Mouse (Mus musculus) neural tube, embryonic 12.5 days (tissue): Measurements from ENCODE around the gene Synm. TPM values are rescaled to one million over a fixed set of nuclear protein-coding genes. Genes with fewer than 3 reads are reported as not detected.
A peak's percentile ranks its signal among the peaks of the same experiment; 100 is the strongest.

Experiments
- ATAC-seq: fragments of 200-750 bp; cut with Nextera tagmentation; 2 replicates; pipeline ENCODE4 v1.8.0; 2017; ENCODE audit warnings: low read depth, mild to moderate bottlenecking, moderate TSS enrichment, moderate library complexity; ENCODE audit not compliant: low FRiP score
- H3K27ac ChIP-seq: fragments of 300-500 bp; sonication (generic); 2 replicates; pipeline ENCODE4 v1.5.1; 2016
- H3K27me3 ChIP-seq: fragments of 300-500 bp; sonication (generic); replicated peaks from 2 replicates; pipeline ENCODE4 v1.6.1; 2016; ENCODE audit warnings: mild to moderate bottlenecking
- H3K36me3 ChIP-seq: fragments of 300-500 bp; sonication (generic); 2 replicates; pipeline ENCODE4 v1.6.1; 2016; ENCODE audit warnings: mild to moderate bottlenecking
- H3K4me1 ChIP-seq: fragments of 300-500 bp; sonication (generic); 2 replicates; pipeline ENCODE4 v1.6.1; 2016
- H3K4me2 ChIP-seq: fragments of 300-500 bp; sonication (generic); replicated peaks from 2 replicates; pipeline ENCODE4 v1.6.1; 2016; ENCODE audit warnings: mild to moderate bottlenecking
- H3K4me3 ChIP-seq: fragments of 300-500 bp; sonication (generic); 2 replicates; pipeline ENCODE4 v1.5.1; 2016
- H3K9ac ChIP-seq: fragments of 300-500 bp; sonication (generic); 2 replicates; pipeline ENCODE4 v1.6.1; 2016; ENCODE audit warnings: mild to moderate bottlenecking
- H3K9me3 ChIP-seq: fragments of 300-500 bp; sonication (generic); 2 replicates; pipeline ENCODE4 v1.6.1; 2016; ENCODE audit warnings: mild to moderate bottlenecking
- WGBS: fragments of 180-500 bp; shearing (Covaris S2); methylation state at CpG from one replicate; pipeline ENCODE4 v1.1.7; 2016; 5-methylcytosine and 5-hydroxymethylcytosine counted together
- polyA plus RNA-seq: library from polyadenylated mRNA; unstranded; fragments of >200 nt; fragmentation: Nextera tagmentation; extraction: Ambion mirVana; gene quantifications from 2 replicates; pipeline ENCODE4 v1.2.1, GENCODE M21; 2016

Gene Synm
- 12.0 and 14.7 TPM in 2 replicates for polyA plus RNA-seq

- peaks cover 12% of the 10 kb centered on the region; the same call in 1 of the 2 replicates for H3K4me1 ChIP-seq
- H3K27ac ChIP-seq = no peak within 1 kb of the TSS
- H3K27me3 ChIP-seq = peaks cover 16% of the 10 kb centered on the region
- H3K4me2 ChIP-seq = peak within 1 kb of the TSS; percentile 99
- peak within 1 kb of the TSS; percentile 63 for H3K9ac ChIP-seq
- WGBS = under 1% methylated on average over 37 of the region's 37 CpGs
- H3K4me3 ChIP-seq = peak within 1 kb of the TSS; percentile 63
- H3K9me3 ChIP-seq = no peaks in the 10 kb centered on the region
- ATAC-seq = peak; percentile 91
- H3K36me3 ChIP-seq = no peaks in the 10 kb centered on the region
These were observed at the start of gene Synm for GRCm38 (mm10) chr7:67759629-67759995. Synm (minus strand) TSS chr7:67759742.

GRCm38 (mm10) chr7:67803857-67804215 lies 44.3 kb upstream of the Synm start:
- H3K9me3 ChIP-seq = no peaks in the 10 kb centered on the region
- 22% methylated on average over 13 of the region's 13 CpGs for WGBS
- H3K27ac ChIP-seq = no peak overlapping the region
- peaks cover 4% of the 10 kb centered on the region; the same call in 1 of the 2 replicates for H3K27me3 ChIP-seq
- H3K36me3 ChIP-seq = no peaks in the 10 kb centered on the region
- H3K4me2 ChIP-seq = peak overlapping the region; percentile 71
- peak; percentile 56; the same call in 1 of the 2 replicates for ATAC-seq
- 0 out of 2 replicates have a peak overlapping the region, but pooled peaks have one; percentile 13 for H3K9ac ChIP-seq
- peak overlapping the region; percentile 36 for H3K4me3 ChIP-seq
- H3K4me1 ChIP-seq = no peaks in the 10 kb centered on the region

GRCm38 (mm10) chr7:67803015-67803856 lies 43.7 kb upstream of the Synm start:
- peak overlapping the region; percentile 71 for H3K4me2 ChIP-seq
- no peak overlapping the region for H3K27ac ChIP-seq
- H3K27me3 ChIP-seq = peaks cover 4% of the 10 kb centered on the region; the same call in 1 of the 2 replicates
- H3K9ac ChIP-seq = 0 out of 2 replicates have a peak overlapping the region, but pooled peaks have one; percentile 13
- H3K36me3 ChIP-seq = no peaks in the 10 kb centered on the region
- ATAC-seq = peak; percentile 84
- peak overlapping the region; percentile 36 for H3K4me3 ChIP-seq
- H3K9me3 ChIP-seq = no peaks in the 10 kb centered on the region
- H3K4me1 ChIP-seq = no peaks in the 10 kb centered on the region
- 17% methylated on average over 28 of the region's 28 CpGs for WGBS

GRCm38 (mm10) chr7:67801022-67801421 lies 41.5 kb upstream of the Synm start:
- no peak overlapping the region for H3K4me3 ChIP-seq
- no peak overlapping the region for H3K9ac ChIP-seq
- no peak for ATAC-seq
- no peak overlapping the region for H3K27ac ChIP-seq
- H3K4me2 ChIP-seq = no peak overlapping the region
- H3K9me3 ChIP-seq = no peaks in the 10 kb centered on the region
- H3K36me3 ChIP-seq = no peaks in the 10 kb centered on the region
- 78% methylated on average over 4 of the region's 4 CpGs for WGBS
- H3K27me3 ChIP-seq = peaks cover 4% of the 10 kb centered on the region; the same call in 1 of the 2 replicates
- no peaks in the 10 kb centered on the region for H3K4me1 ChIP-seq

GRCm38 (mm10) chr7:67800547-67800946 lies 41.0 kb upstream of the Synm start:
- WGBS = 90% methylated on average over 6 of the region's 6 CpGs
- no peak for ATAC-seq
- no peaks in the 10 kb centered on the region for H3K4me1 ChIP-seq
- no peaks in the 10 kb centered on the region for H3K9me3 ChIP-seq
- H3K4me3 ChIP-seq = no peak overlapping the region
- no peaks in the 10 kb centered on the region for H3K36me3 ChIP-seq
- no peak overlapping the region for H3K4me2 ChIP-seq
- H3K9ac ChIP-seq = no peak overlapping the region
- H3K27me3 ChIP-seq = peaks cover 4% of the 10 kb centered on the region; the same call in 1 of the 2 replicates
- no peak overlapping the region for H3K27ac ChIP-seq

GRCm38 (mm10) chr7:67798476-67798875 lies 38.9 kb upstream of the Synm start:
- Histone ChIP-seq H3K4me2 (no peak overlapping the region), H3K4me1 (no peaks in the 10 kb centered on the region), H3K4me3 (no peak overlapping the region), H3K9ac (no peak overlapping the region), H3K27ac (no peak overlapping the region), H3K9me3 (no peaks in the 10 kb centered on the region), H3K27me3 (peaks cover 4% of the 10 kb centered on the region; the same call in 1 of the 2 replicates), H3K36me3 (no peaks in the 10 kb centered on the region)
- no peak for ATAC-seq
- 88% methylated on average over 4 of the region's 4 CpGs for WGBS

- WGBS = 47% methylated on average over 8 of the region's 8 CpGs
- H3K27ac ChIP-seq = no peak overlapping the region
- no peaks in the 10 kb centered on the region for H3K9me3 ChIP-seq
- H3K4me3 ChIP-seq = no peak overlapping the region
- H3K36me3 ChIP-seq = no peaks in the 10 kb centered on the region
- H3K9ac ChIP-seq = no peak overlapping the region
- H3K4me1 ChIP-seq = no peaks in the 10 kb centered on the region
- H3K4me2 ChIP-seq = no peak overlapping the region
- H3K27me3 ChIP-seq = no peaks in the 10 kb centered on the region
- ATAC-seq = no peak
These were observed 37.5 kb upstream of the Synm start for GRCm38 (mm10) chr7:67797065-67797464.

GRCm38 (mm10) chr7:67793449-67793848 lies 33.9 kb upstream of the Synm start:
- H3K27ac ChIP-seq = no peak overlapping the region
- no peak overlapping the region for H3K4me2 ChIP-seq
- no peaks in the 10 kb centered on the region for H3K9me3 ChIP-seq
- no peak overlapping the region for H3K9ac ChIP-seq
- H3K4me3 ChIP-seq = no peak overlapping the region
- 67% methylated on average over 7 of the region's 7 CpGs for WGBS
- H3K4me1 ChIP-seq = no peaks in the 10 kb centered on the region; the same call in 1 of the 2 replicates
- no peaks in the 10 kb centered on the region for H3K36me3 ChIP-seq
- ATAC-seq = no peak
- H3K27me3 ChIP-seq = no peaks in the 10 kb centered on the region

GRCm38 (mm10) chr7:67791256-67791655 lies 31.7 kb upstream of the Synm start:
- Histone ChIP-seq H3K9me3 (no peaks in the 10 kb centered on the region), H3K4me1 (no peaks in the 10 kb centered on the region; the same call in 1 of the 2 replicates), H3K4me2 (no peak overlapping the region), H3K9ac (no peak overlapping the region), H3K4me3 (no peak overlapping the region), H3K36me3 (no peaks in the 10 kb centered on the region), H3K27me3 (no peaks in the 10 kb centered on the region), H3K27ac (no peak overlapping the region)
- 63% methylated on average over 7 of the region's 7 CpGs for WGBS
- no peak for ATAC-seq

GRCm38 (mm10) chr7:67788713-67789112 lies 29.2 kb upstream of the Synm start:
- ATAC-seq = no peak
- Histone ChIP-seq H3K36me3 (no peaks in the 10 kb centered on the region), H3K4me2 (no peak overlapping the region), H3K4me1 (no peaks in the 10 kb centered on the region; the same call in 1 of the 2 replicates), H3K9me3 (no peaks in the 10 kb centered on the region), H3K27ac (no peak overlapping the region), H3K9ac (no peak overlapping the region), H3K4me3 (no peak overlapping the region), H3K27me3 (no peaks in the 10 kb centered on the region)
- WGBS = 16% methylated on average over 10 of the region's 10 CpGs

- no peaks in the 10 kb centered on the region for H3K9me3 ChIP-seq
- no peak for ATAC-seq
- 69% methylated on average over 2 of the region's 2 CpGs for WGBS
- H3K4me3 ChIP-seq = no peak overlapping the region
- no peak overlapping the region for H3K9ac ChIP-seq
- no peaks in the 10 kb centered on the region for H3K36me3 ChIP-seq
- H3K27ac ChIP-seq = no peak overlapping the region
- no peak overlapping the region for H3K4me2 ChIP-seq
- H3K27me3 ChIP-seq = no peaks in the 10 kb centered on the region
- no peaks in the 10 kb centered on the region; the same call in 1 of the 2 replicates for H3K4me1 ChIP-seq
These were observed 28.3 kb upstream of the Synm start for GRCm38 (mm10) chr7:67787861-67788260.

- WGBS = 57% methylated on average over 12 of the region's 12 CpGs
- Histone ChIP-seq H3K9me3 (no peaks in the 10 kb centered on the region), H3K4me2 (0 out of 2 replicates have a peak overlapping the region, but pooled peaks have one; percentile 7), H3K36me3 (no peaks in the 10 kb centered on the region), H3K4me3 (no peak overlapping the region), H3K4me1 (no peaks in the 10 kb centered on the region; the same call in 1 of the 2 replicates), H3K27ac (no peak overlapping the region), H3K27me3 (no peaks in the 10 kb centered on the region), H3K9ac (no peak overlapping the region)
- no peak for ATAC-seq
These were observed 17.2 kb upstream of the Synm start for GRCm38 (mm10) chr7:67776636-67777305.
